Mouse (Mus musculus) bone marrow, adult 2 months (tissue): Measurements from ENCODE around the gene Tbxas1.

Experiments
- CTCF ChIP-seq: fragments of 200-500 bp; IDR thresholded peaks from 2 replicates; pipeline ENCODE4 v1.5.1; 2011; ENCODE audit warnings: low read length, control low read depth; ENCODE audit not compliant: control insufficient read depth, insufficient read depth
- POLR2A ChIP-seq: fragments of 200-500 bp; IDR thresholded peaks from 2 replicates; pipeline ENCODE4 v1.6.1; 2011; ENCODE audit warnings: low read depth, mild to moderate bottlenecking, control low read depth, low read length, borderline replicate concordance; ENCODE audit not compliant: control insufficient read depth

DNA sequence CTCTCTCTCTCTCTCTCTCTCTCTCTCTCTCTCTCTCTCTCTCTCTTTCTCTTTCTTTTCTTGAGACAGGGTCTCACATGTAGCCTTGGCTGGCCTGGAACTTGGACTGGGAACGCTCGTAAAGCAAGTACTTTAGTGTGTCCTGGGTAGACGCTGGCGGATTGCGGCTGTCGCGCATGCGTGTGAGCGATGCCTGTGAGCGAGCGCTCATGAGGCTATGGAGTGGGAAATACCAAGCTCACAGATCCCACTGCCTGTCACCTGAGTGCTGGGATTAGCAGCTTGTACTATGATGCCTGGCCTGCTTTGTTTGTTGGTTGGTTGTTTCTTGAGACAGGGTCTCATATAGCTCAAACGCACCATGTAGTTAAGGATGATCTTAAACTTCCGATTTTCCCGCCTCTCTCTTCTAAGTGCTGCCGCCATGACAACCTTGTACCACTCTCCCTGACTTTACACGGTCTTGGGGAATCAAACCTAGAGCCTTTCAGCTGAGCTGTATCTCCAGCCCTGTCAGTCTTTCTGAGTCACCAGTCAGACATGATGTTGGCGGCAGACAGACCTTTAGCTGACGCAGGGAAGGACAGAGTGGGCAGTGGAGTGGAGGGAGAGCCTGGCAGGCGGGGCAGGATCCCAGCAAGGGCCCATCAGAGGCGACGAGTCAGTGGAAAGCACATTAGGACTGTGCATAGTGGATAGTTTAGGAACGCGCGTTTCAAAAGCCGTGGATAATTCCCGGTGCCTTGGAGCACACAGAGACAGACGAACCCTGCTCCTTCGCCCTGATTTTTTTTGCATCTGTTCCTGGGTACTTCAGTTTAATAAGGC lies 51.1 kb downstream of the Tbxas1 start:
- no peak for TF ChIP-seq POLR2A
- no peak for TF ChIP-seq CTCF
